Mouse (Mus musculus): Measurements from ENCODE around the gene Sf3a1. TPM values are rescaled to one million over a fixed set of nuclear protein-coding genes. Genes with fewer than 3 reads are reported as not detected.
"Not testable (repeated sequence)": the region's sequence is repeated elsewhere in the genome, so short reads cannot be mapped to it uniquely, and the experiment has no call there.

Sf3a1 gene
- total RNA-seq (2022): 10 to 100 TPM; 40.4 to 61.5 (median 48.4) TPM

GRCm38 (mm10) chr11:4159808-4160708 lies at the start of gene Sf3a1, which contains the start of gene Ccdc157:
Sf3a1 (plus strand) TSS chr11:4160350.
Ccdc157 (minus strand) TSS chr11:4160293.
- DNase-seq: peak; percentile 91

- no peak for DNase-seq
Observed at GRCm38 (mm10) chr11:4112033-4112432, 48.1 kb upstream of the Sf3a1 start.

GRCm38 (mm10) chr11:4112861-4113260 lies 47.3 kb upstream of the Sf3a1 start:
- no peak for DNase-seq

- DNase-seq: no peak
Observed at GRCm38 (mm10) chr11:4113496-4113895, 46.7 kb upstream of the Sf3a1 start.

- no peak for DNase-seq
Observed at GRCm38 (mm10) chr11:4113970-4114369, 46.2 kb upstream of the Sf3a1 start.

- DNase-seq: not testable (repeated sequence)
Observed at GRCm38 (mm10) chr11:4114541-4114940, 45.6 kb upstream of the Sf3a1 start.

- DNase-seq: no peak
Observed at GRCm38 (mm10) chr11:4115407-4115806, 44.7 kb upstream of the Sf3a1 start.

GRCm38 (mm10) chr11:4116458-4117141 lies 43.5 kb upstream of the Sf3a1 start:
- DNase-seq: no peak

GRCm38 (mm10) chr11:4117372-4118071 lies 42.6 kb upstream of the Sf3a1 start:
- no peak for DNase-seq

GRCm38 (mm10) chr11:4118081-4118921 lies 41.8 kb upstream of the Sf3a1 start:
- DNase-seq: no peak

GRCm38 (mm10) chr11:4119635-4120034 lies 40.5 kb upstream of the Sf3a1 start:
- DNase-seq: no peak

GRCm38 (mm10) chr11:4121691-4122090 lies 38.5 kb upstream of the Sf3a1 start:
- no peak for DNase-seq

GRCm38 (mm10) chr11:4122226-4122625 lies 37.9 kb upstream of the Sf3a1 start:
- no peak for DNase-seq

- DNase-seq: no peak
Observed at GRCm38 (mm10) chr11:4122742-4123579, 37.2 kb upstream of the Sf3a1 start, which contains the start of gene Sec14l2. Sec14l2 (minus strand) TSS chr11:4123415.

- DNase-seq: no peak
Observed at GRCm38 (mm10) chr11:4123922-4124321, 36.2 kb upstream of the Sf3a1 start.

GRCm38 (mm10) chr11:4127059-4127458 lies 33.1 kb upstream of the Sf3a1 start:
- no peak for DNase-seq

GRCm38 (mm10) chr11:4128461-4128860 lies 31.7 kb upstream of the Sf3a1 start:
- DNase-seq: not testable (repeated sequence)

GRCm38 (mm10) chr11:4133450-4133849 lies 26.7 kb upstream of the Sf3a1 start:
- no peak for DNase-seq

GRCm38 (mm10) chr11:4134400-4134799 lies 25.8 kb upstream of the Sf3a1 start:
- no peak for DNase-seq

- DNase-seq: peak; percentile 76
Observed at GRCm38 (mm10) chr11:4134986-4135935, 24.9 kb upstream of the Sf3a1 start, which contains the start of gene Rnf215. Rnf215 (plus strand) TSS chr11:4135202.
